Mouse (Mus musculus) midbrain, embryonic 13.5 days (tissue): ENCODE data around the gene Fam184b. TPM values are rescaled to one million over a fixed set of nuclear protein-coding genes. Genes with fewer than 3 reads are reported as not detected.

Experiments
- ATAC-seq: fragments of 200-750 bp; cut with Nextera tagmentation; 2 replicates; pipeline ENCODE4 v1.8.0; 2017; ENCODE audit warnings: mild to moderate bottlenecking, moderate TSS enrichment, moderate library complexity
- H3K27ac ChIP-seq: fragments of 300-500 bp; sonication (generic); 2 replicates; pipeline ENCODE4 v1.5.1; 2015; ENCODE audit warnings: inconsistent platforms, mild to moderate bottlenecking, moderate library complexity
- H3K27me3 ChIP-seq: fragments of 300-500 bp; sonication (generic); 2 replicates; pipeline ENCODE4 v1.6.1; 2015; ENCODE audit warnings: mild to moderate bottlenecking, inconsistent platforms
- H3K36me3 ChIP-seq: fragments of 300-500 bp; sonication (generic); 2 replicates; pipeline ENCODE4 v1.6.1; 2015; ENCODE audit warnings: mild to moderate bottlenecking, inconsistent platforms
- H3K4me1 ChIP-seq: fragments of 300-500 bp; sonication (generic); replicated peaks from 2 replicates; pipeline ENCODE4 v1.6.1; 2015; ENCODE audit warnings: inconsistent platforms
- H3K4me2 ChIP-seq: fragments of 300-500 bp; sonication (generic); replicated peaks from 2 replicates; pipeline ENCODE4 v1.6.1; 2015; ENCODE audit warnings: moderate library complexity, mild to moderate bottlenecking, inconsistent platforms
- H3K4me3 ChIP-seq: fragments of 300-500 bp; sonication (generic); replicated peaks from 2 replicates; pipeline ENCODE4 v1.5.1; 2015; ENCODE audit warnings: mild to moderate bottlenecking, inconsistent platforms
- H3K9ac ChIP-seq: fragments of 300-500 bp; sonication (generic); replicated peaks from 2 replicates; pipeline ENCODE4 v1.6.1; 2015; ENCODE audit warnings: mild to moderate bottlenecking, inconsistent platforms
- H3K9me3 ChIP-seq: fragments of 300-500 bp; sonication (generic); 2 replicates; pipeline ENCODE4 v1.6.1; 2016; ENCODE audit warnings: mild to moderate bottlenecking, inconsistent platforms
- WGBS: fragments of 180-500 bp; shearing (Covaris S2); methylation state at CpG from one replicate; pipeline ENCODE4 v1.1.7; 2015; 5-methylcytosine and 5-hydroxymethylcytosine counted together
- polyA plus RNA-seq: library from polyadenylated mRNA; unstranded; fragments of >200 nt; fragmentation: Nextera tagmentation; extraction: Ambion mirVana; gene quantifications from 2 replicates; pipeline ENCODE4 v1.2.1, GENCODE M21; 2015

The Fam184b gene
- polyA plus RNA-seq, 1 experiment from 2014 or later, result 1.7 TPM

- Histone ChIP-seq H3K4me3 (no peak overlapping the region), H3K9ac (no peak overlapping the region), H3K4me2 (no peak overlapping the region), H3K36me3 (no peaks in the 10 kb centered on the region), H3K4me1 (peaks cover 7% of the 10 kb centered on the region; the same call in 1 of the 2 replicates), H3K27ac (no peak overlapping the region), H3K9me3 (no peaks in the 10 kb centered on the region), H3K27me3 (no peaks in the 10 kb centered on the region)
- no peak for ATAC-seq
- 93% methylated on average over 1 of the region's 1 CpGs for WGBS
Observed at GRCm38 (mm10) chr5:45480066-45480465, 159.3 kb downstream of the Fam184b start.

Other genes starting within 250 kb of the Fam184b start
- 116 and 119 TPM in 2 replicates for gene Qdpr, start 189.4 kb downstream of the Fam184b start, polyA plus RNA-seq
- 0.64 TPM in 1 of 2 replicates, not detected in the other for gene Clrn2, start 185.9 kb downstream of the Fam184b start, polyA plus RNA-seq
- gene Lap3, start 146.2 kb downstream of the Fam184b start, polyA plus RNA-seq, result 36.7 and 40.0 TPM in 2 replicates
- gene Med28, start 119.4 kb downstream of the Fam184b start, polyA plus RNA-seq, result 293 and 294 TPM in 2 replicates
- 22.7 and 26.8 TPM in 2 replicates for gene Ncapg, start 30.3 kb upstream of the Fam184b start, polyA plus RNA-seq
- 64.4 and 71.3 TPM in 2 replicates for gene Lcorl, start 218.0 kb upstream of the Fam184b start, polyA plus RNA-seq